Mouse (Mus musculus): ENCODE results near the gene Rapgef3.

Gene Rapgef3

DNA sequence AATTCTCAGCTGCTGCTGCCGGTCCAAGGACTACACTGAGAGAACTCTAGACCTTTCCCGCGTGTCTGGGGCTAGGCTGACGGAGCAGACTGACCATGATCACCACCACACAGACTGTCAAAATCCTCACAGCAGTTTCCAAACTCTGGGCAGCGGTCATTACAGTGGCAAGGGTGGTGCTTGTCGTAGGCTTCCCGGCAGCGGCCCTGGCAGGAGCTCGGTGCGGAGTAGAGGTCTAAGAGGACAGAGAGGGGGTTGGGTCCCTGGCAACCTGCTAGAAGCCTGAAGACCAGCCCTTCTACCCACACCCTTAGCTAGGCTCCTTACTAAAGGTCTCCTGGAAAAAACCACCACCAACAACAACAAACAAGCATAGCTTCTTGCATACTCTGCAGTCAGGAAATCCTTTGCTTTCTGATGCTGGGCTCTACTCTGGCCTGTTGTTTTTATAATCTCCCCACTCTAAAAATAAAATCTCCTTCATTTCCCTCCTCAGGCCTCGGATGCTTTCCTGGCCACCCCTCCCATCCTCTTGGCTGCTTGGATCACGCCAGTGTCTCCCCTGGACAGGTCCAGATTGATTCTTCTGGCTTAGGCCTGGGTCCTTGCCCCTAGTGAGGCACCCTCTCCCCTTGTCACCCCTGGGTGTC, 47.6 kb downstream of the Rapgef3 start:
- peak; percentile 50 for DNase-seq (ENCODE audit: low spot score)

- no peak for DNase-seq (ENCODE audit: low spot score)
These were observed 48.3 kb downstream of the Rapgef3 start for GRCm38 (mm10) chr15:97719494-97719893.

DNA sequence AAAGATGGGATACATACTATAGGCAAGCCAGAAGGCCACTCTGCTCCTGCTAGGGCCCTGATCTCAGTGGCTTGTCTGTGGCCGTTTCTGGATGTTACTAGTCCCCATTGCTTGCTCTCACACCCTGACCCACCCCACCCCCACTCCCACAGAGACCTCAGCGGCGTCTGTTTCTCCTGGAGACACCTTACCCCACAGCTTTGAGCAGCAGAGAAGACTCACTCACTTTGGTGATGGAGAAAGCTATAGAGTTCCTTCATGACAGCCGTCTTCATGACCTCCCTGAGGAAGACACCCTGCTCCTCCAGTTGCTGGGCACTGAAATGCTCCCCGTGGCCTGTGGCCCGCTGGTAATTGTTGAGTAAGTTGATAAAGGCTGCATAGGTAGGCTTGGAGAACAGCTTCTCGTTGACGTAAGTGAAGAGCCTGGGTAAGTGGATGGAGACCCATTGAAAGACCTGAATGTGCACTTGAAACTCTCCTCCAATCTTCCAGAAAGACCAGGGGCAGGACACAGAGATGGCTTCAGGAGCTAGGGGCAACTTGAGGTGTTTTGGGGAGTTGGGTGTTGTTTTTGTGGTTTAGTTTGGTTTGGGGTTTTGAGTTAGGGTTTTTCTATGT, 49.1 kb downstream of the Rapgef3 start:
- DNase-seq (ENCODE audit: low spot score) = peak; percentile 43

- peak; percentile 69 for DNase-seq (ENCODE audit: low spot score)
These were observed 49.8 kb downstream of the Rapgef3 start for GRCm38 (mm10) chr15:97717861-97718534.

DNA sequence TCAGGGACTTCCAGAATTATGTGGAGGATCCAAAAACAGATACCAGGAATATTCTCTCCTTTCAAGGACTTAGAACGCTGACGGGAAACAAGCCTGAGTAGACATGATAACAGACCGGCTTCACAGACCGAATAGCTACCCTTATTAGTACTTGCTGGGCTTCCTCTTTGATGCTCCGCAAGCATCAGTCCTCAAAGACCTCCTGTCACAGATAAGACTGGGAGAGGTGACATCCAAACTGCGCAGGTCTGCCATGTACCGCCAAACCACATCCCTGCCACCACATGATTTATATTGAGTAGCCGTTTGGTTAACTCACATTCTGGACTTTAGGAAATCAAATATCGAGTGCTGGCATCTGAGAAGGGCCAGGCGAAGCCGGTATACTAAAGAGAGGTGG, 51.0 kb downstream of the Rapgef3 start:
- no peak for DNase-seq (ENCODE audit: low spot score)

DNA sequence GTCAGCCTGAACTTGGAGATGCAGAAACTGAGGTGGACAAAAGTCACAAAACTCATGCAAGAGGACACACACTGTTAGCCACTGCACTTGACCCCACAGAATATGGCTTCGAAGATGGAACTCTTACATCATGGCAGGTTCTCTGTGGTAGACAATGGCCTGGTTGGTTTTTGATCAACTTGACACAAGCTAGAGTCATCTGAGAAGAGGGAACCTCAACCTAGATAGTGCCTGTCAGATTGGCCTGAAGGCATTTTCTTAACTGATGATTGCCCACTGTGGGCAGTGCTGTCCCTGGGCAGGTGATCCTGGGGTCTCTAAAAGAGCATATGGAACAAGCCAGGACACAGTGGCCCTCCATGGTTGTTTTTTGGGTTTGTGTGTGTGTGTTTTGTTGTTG, 52.0 kb downstream of the Rapgef3 start:
- no peak for DNase-seq (ENCODE audit: low spot score)

- DNase-seq (ENCODE audit: low spot score) = no peak
These were observed 52.7 kb downstream of the Rapgef3 start for GRCm38 (mm10) chr15:97715083-97715482.

- no peak for DNase-seq (ENCODE audit: low spot score)
These were observed 55.2 kb downstream of the Rapgef3 start for GRCm38 (mm10) chr15:97712546-97712945.

DNA sequence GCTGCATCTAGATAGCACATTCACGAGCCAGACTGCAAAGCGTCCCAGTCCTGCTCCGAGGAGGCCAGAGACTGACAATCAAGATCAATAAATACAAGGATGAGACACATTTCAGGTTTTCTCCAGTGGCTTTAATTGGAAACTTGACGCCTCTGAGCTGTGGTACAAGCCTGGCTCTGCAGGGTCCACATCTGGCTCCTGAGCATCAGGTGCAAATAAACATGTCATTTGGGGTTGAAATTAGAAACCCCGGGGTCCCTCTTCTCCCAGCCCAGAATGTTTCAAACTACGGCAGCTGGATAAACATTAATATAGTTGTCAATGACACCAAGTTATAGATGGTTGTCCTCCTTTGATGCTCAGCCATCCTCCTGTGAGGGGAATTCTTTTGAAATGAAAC, 56.9 kb downstream of the Rapgef3 start:
- no peak for DNase-seq (ENCODE audit: low spot score)

- peak; percentile 82 for DNase-seq (ENCODE audit: low spot score)
These were observed 62.3 kb downstream of the Rapgef3 start, which contains the start of gene Rpap3 for GRCm38 (mm10) chr15:97705211-97706050. Gene Rpap3, minus strand, starts transcription at chr15:97705825.

DNA sequence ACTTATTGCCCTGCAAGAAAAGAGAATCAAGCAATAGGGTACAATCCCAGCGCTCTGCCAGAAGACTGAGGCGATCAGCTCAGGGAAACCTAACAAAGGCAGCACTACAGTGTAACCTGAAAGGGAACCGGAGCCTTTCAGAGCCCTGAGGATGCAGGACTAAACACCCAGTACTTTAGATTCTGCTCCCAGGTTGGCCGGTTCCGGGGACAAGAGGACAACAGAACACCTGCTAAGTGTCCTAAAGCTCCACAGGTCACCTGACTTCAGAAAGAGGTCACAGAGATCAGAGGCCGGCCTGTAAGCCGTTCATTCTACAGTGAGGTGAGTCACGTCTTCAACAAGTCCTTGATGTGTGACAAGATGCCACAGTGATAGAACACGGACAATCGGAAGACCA, 71.2 kb downstream of the Rapgef3 start:
- no peak for DNase-seq (ENCODE audit: low spot score)
